Mouse (Mus musculus): ENCODE measurements around the gene Rptor. TPM values are rescaled to one million over a fixed set of nuclear protein-coding genes. Genes with fewer than 3 reads are reported as not detected.

Gene Rptor
- total RNA-seq, 2 experiments from 2014 or later: 62.3 to 66.1 TPM

DNA sequence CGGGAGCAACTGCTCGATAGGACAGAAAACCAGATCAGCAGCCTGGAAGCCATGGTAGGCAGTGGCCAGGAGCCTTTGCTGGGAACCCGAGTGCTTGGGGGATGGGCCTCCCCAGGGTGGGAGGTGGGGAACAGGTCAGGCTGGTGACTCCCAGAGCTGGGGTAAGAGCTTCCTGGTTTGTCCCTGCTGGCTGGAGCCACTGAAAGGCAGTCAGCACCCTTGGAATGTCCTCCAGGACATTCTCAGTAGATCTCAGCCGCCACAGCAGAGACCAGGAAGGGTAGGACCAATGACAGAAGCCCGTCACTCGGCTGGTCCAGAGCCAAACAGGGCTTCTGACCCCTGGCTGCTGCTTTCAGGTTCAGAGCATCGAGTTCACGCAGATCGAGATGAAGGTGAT is 313.0 kb downstream of the Rptor start:
- Histone ChIP-seq H3K27ac (no peak overlapping the region), H3K4me3 (no peak overlapping the region)

DNA sequence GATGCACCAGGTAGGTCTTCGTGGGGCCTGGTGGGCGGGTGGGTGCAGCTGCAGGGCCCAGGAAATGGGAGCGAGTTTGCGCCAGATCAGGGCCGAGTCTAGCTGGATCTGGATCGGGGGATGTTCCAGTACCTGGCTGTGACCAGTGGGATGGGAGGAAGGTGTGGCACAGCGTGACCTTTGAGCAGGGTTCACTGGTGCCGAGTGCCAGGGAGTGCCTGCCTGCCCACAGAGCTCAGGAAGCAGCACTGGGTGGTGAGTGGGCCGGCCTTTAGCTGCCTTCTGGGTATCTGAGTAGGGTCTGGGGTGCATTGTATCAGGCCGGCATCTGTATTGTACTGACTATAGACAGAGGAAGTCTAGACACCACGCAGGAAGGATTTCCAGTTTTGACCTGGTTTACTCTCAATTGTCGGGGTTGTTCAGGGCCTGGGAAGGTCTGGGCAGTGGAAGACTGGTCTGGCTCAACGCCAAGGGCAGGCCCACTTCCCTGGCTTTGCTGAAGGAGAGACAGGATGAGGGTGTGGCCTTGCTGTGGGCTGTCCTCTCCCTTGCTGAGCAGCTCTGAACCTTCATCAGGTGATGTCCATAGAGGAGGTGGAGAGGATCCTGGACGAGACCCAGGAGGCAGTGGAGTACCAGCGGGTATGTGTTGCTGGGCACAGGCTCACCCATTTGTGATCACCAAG is 313.5 kb downstream of the Rptor start:
- DNase-seq (ENCODE audit: low spot score in 2 of 2): no peak
- Histone ChIP-seq H3K4me3 (no peak overlapping the region), H3K27ac (no peak overlapping the region)
- TF ChIP-seq CTCF (conservative IDR thresholded peaks at IDR 0.05): no peak

More for the DNA sequence above, 313.0 kb downstream of the Rptor start:
- no peak for TF ChIP-seq CTCF (conservative IDR thresholded peaks at IDR 0.05)
- DNase-seq (ENCODE audit: low spot score in 2 of 2): no peak

DNA sequence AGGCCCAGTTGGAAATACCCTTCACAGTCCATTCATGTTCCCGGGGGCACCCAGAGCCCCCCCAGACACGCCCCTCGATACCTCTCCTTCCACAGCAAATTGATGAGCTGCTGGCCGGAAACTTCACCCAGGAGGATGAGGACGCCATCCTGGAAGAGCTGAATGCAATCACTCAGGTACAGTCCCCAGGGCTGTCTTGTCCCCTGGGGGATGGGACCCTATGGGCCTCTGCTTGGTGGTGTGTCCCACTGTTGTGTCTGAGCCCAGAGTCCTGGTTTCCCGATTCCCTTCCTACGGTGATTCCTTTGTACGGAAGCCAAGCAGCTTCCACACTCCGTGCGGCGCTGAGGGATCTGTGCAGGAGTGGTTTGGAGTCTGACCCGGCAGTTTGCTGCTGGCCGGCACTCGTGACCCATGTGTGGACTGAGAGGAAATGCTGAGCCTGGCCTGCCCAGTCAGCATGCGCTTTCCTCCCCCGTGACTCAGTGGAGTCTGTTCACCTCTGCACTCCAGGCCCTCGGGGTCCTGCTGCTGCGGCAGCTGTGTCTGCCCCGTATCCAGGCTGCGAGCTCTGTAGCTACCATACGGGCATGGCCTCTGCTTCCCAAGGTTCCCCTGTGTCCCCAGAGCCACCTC is 314.2 kb downstream of the Rptor start:
- DNase-seq (ENCODE audit: low spot score in 2 of 2): no peak
- H3K4me3 ChIP-seq: no peak overlapping the region
- H3K27ac ChIP-seq: no peak overlapping the region
- no peak for TF ChIP-seq CTCF (conservative IDR thresholded peaks at IDR 0.05)

- no peak for DNase-seq (ENCODE audit: low spot score in 2 of 2)
- H3K27ac ChIP-seq: no peak overlapping the region
- TF ChIP-seq CTCF (conservative IDR thresholded peaks at IDR 0.05): no peak
- H3K4me3 ChIP-seq: no peak overlapping the region
Measured at GRCm38 (mm10) chr11:119918521-119918920, 315.8 kb downstream of the Rptor start.

DNA sequence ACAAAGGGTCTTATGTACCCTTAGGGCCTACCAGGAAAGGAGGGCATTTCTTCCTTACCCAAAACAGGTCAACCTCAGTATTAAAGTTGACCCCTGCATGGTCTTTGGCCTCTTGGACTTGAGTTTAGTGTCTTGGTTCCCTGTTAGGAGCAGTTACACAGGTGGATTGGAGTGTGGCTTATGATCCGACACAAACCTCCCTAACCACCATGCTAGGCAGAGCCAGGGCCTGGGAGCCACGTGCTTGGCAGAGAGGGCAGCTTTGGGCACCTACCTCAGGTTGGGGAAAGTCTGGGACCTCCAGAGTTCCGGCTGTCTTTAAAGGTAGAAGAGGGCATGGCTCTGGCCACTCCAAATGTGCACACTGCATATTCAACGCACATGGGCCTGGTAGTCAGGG is 316.7 kb downstream of the Rptor start:
- Histone ChIP-seq H3K4me3 (no peak overlapping the region), H3K27ac (no peak overlapping the region)
- DNase-seq (ENCODE audit: low spot score in 2 of 2): no peak
- no peak for TF ChIP-seq CTCF (conservative IDR thresholded peaks at IDR 0.05)

DNA sequence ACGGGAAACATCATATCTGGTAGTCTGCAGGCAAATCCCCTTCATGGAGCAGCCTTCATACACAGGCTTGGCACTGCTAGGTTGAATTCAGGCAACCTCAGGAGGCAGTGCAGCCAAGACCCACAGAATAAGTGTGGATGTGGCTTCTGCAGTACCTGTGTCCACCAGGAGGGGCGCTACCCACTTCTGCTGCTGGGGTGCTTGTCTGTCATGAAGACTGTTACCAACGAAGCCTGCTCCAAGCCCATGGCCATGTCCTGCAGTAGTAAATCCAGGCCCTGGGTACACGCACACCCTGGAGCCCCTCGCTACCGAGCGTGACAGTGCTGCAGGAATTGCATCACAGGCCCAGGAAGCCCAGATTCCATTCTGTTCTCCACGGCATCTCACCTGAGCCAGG is 317.2 kb downstream of the Rptor start:
- peak; percentile 68 to 87 for DNase-seq (ENCODE audit: low spot score in 2 of 2)
- Histone ChIP-seq H3K4me3 (no peak overlapping the region), H3K27ac (no peak overlapping the region)
- peak; percentile 95 for TF ChIP-seq CTCF (conservative IDR thresholded peaks at IDR 0.05)

GRCm38 (mm10) chr11:119920668-119921067 is 318.0 kb downstream of the Rptor start:
- no peak for DNase-seq (ENCODE audit: low spot score in 2 of 2)
- H3K4me3 ChIP-seq: no peak overlapping the region
- no peak for TF ChIP-seq CTCF (conservative IDR thresholded peaks at IDR 0.05)

DNA sequence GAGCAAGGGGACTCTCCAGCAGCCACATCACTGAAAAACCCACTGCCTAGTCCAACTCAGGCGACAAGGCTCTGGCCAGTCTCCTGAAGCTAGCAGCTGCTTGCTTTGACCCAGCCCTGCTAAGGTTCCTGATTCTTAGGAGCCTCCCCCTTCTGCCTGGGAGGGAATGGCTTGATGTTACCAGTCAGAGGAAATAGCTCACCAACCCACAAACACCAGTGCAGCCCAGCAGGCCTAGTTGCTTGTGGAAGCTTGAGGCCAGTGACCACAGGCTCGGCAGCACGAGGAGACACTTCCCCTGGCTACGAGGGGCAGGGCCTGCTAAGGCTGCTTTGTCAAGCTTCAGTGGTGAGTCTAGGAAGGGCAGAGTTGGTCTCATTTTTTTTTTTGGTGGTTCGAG is 322.5 kb downstream of the Rptor start:
- TF ChIP-seq CTCF (conservative IDR thresholded peaks at IDR 0.05): no peak
- DNase-seq (ENCODE audit: low spot score in 2 of 2): no peak
- Histone ChIP-seq H3K27ac (no peak overlapping the region), H3K4me3 (no peak overlapping the region)

More at GRCm38 (mm10) chr11:119920668-119921067, 318.0 kb downstream of the Rptor start:
- no peak overlapping the region for H3K27ac ChIP-seq

- no peak for TF ChIP-seq CTCF (conservative IDR thresholded peaks at IDR 0.05)
- Histone ChIP-seq H3K27ac (no peak overlapping the region), H3K4me3 (no peak overlapping the region)
- DNase-seq (ENCODE audit: low spot score in 2 of 2): no peak
Measured at GRCm38 (mm10) chr11:119926762-119927161, 324.1 kb downstream of the Rptor start.

- H3K4me3 ChIP-seq: peak overlapping the region; percentile 28; the same call in 1 of the 2 replicates
- H3K27ac ChIP-seq: peak overlapping the region; percentile 47; the same call in 1 of the 2 replicates
- TF ChIP-seq CTCF (conservative IDR thresholded peaks at IDR 0.05): no peak
- DNase-seq (ENCODE audit: low spot score in 2 of 2): peak in 1 of 2 experiments; percentile 53
Measured at GRCm38 (mm10) chr11:119928023-119928681, 325.4 kb downstream of the Rptor start.

DNA sequence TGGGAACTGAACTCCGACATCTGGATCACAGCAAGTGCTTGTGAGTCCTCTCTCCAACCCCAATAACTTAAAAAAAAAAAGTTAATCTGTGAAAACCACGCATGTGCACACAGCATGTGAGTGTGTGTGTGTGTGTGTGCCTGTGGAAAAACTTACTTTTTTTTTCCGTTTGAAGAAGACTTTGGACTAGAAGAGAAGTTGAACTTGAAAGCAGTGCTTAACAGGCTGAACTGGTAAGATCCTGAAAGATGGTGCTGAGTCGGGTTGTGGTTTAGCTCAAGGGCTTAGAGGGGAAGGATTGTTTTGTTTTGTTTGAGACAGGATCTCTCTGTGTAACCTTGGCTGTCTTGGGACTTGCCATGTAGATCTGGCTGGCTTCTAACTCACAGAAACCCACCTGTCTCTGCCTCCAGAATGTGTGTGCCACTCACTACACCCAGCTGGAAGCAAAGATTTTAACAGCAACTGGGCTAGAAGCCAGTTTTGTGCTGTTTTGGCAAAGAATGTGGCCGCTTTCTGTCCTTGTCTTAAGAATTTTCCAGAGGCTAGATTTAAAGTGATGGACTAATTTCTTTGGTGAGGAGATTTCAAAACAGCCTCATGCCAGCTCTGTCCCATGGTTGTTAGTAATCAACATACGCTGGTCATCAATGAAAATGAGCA is 327.0 kb downstream of the Rptor start:
- no peak overlapping the region for H3K27ac ChIP-seq
- no peak for DNase-seq (ENCODE audit: low spot score in 2 of 2)
- no peak overlapping the region for H3K4me3 ChIP-seq
- no peak for TF ChIP-seq CTCF (conservative IDR thresholded peaks at IDR 0.05)

- TF ChIP-seq CTCF (conservative IDR thresholded peaks at IDR 0.05): no peak
- Histone ChIP-seq H3K4me3 (no peak overlapping the region), H3K27ac (no peak overlapping the region)
- DNase-seq (ENCODE audit: low spot score in 2 of 2): no peak
Measured at GRCm38 (mm10) chr11:119931809-119932208, 329.1 kb downstream of the Rptor start.

- DNase-seq (ENCODE audit: low spot score in 2 of 2): no peak
- Histone ChIP-seq H3K27ac (no peak overlapping the region), H3K4me3 (no peak overlapping the region)
- TF ChIP-seq CTCF (conservative IDR thresholded peaks at IDR 0.05): no peak
Measured at GRCm38 (mm10) chr11:119933142-119933541, 330.4 kb downstream of the Rptor start.

Measured in layer of hippocampus, adult 2 months (tissue).